ENCODE assay signal across 9 mouse cellular contexts in genomic region chr3:37723061-37723521, GRCm38 (mm10). TPM values are rescaled to one million over a fixed set of nuclear protein-coding genes. Genes with fewer than 3 reads are reported as not detected.
DNase-seq lines count a peak whose midpoint lies in the region; ATAC-seq and TF ChIP-seq lines count a peak whose summit lies in the region.
"Had no signal": no experiment of that assay in that cellular context is flagged by ENCODE, and none has a peak within 500 bp of the region (broad histone marks: within the 10 kb centered on the region; RNA-seq: fewer than 3 reads in every experiment).

No protein-coding gene starts in this region.

- peak overlapping the region; percentile 46 for H3K4me3 ChIP-seq in heart, embryonic 12.5 days
- peak overlapping the region; percentile 60 for H3K4me3 ChIP-seq in embryonic facial prominence, embryonic 10.5 days
- peak overlapping the region; percentile 26 for H3K4me3 ChIP-seq in intestine, postnatal 0 days (ENCODE audit: low read depth, low read length)
- H3K4me3 ChIP-seq in liver, embryonic 15.5 days (replicated peaks), result peak overlapping the region; percentile 33; the same call in 1 of the 2 replicates

- peaks cover 18% of the 10 kb centered on the region for H3K4me1 ChIP-seq in heart, embryonic 12.5 days (replicated peaks)
- H3K4me1 ChIP-seq in embryonic facial prominence, embryonic 10.5 days, result peaks cover 28% of the 10 kb centered on the region
- no peaks in the 10 kb centered on the region; the same call in 1 of the 2 replicates for H3K4me1 ChIP-seq in intestine, postnatal 0 days (replicated peaks; ENCODE audit: control insufficient read depth, insufficient read depth, low read length)
- peaks cover 13% of the 10 kb centered on the region for H3K4me1 ChIP-seq in liver, embryonic 15.5 days (replicated peaks)

- DNase-seq in heart, postnatal 10 days, result no peak
- peak; percentile 79 for DNase-seq in embryonic facial prominence, embryonic 10.5 days (ENCODE audit: low spot score)
- DNase-seq in right cerebral cortex, postnatal 10 days (ENCODE audit: low spot score in 2 of 2), result peak; percentile 56 to 60
- no peak for DNase-seq in layer of hippocampus, postnatal 14 days (ENCODE audit: low spot score in 2 of 2)

- intact Hi-C loops in heart, postnatal 10 days (cut with DNase I), result no loop called here

- TF ChIP-seq CTCF in intestine, postnatal 0 days (IDR thresholded peaks at IDR 0.05; ENCODE audit: low read depth), result no peak

- no peak for ATAC-seq in heart, embryonic 12.5 days (ENCODE audit: insufficient number of reproducible peaks, low FRiP score)
- peak; percentile 65 for ATAC-seq in intestine, postnatal 0 days
- no peak for ATAC-seq in liver, embryonic 15.5 days (ENCODE audit: insufficient read depth)
- ATAC-seq in inflammation-experienced regulatory T-cells, adult 6 months, result no peak

- no peaks in the 10 kb centered on the region for H3K36me3 ChIP-seq in heart, embryonic 12.5 days
- H3K36me3 ChIP-seq in embryonic facial prominence, embryonic 10.5 days (replicated peaks), result no peaks in the 10 kb centered on the region
- no peaks in the 10 kb centered on the region for H3K36me3 ChIP-seq in intestine, postnatal 0 days (ENCODE audit: control insufficient read depth, insufficient read depth)
- H3K36me3 ChIP-seq in liver, embryonic 15.5 days (replicated peaks), result no peaks in the 10 kb centered on the region

- H3K9ac ChIP-seq in heart, embryonic 12.5 days, result peak overlapping the region; percentile 54; the same call in 1 of the 2 replicates
- peak overlapping the region; percentile 38 for H3K9ac ChIP-seq in intestine, postnatal 0 days (ENCODE audit: low read depth, low read length)
- no peak overlapping the region for H3K9ac ChIP-seq in liver, embryonic 15.5 days

- H3K27ac ChIP-seq in heart, embryonic 12.5 days (ENCODE audit: poor library complexity, severe bottlenecking), result no peak overlapping the region
- peak overlapping the region; percentile 84 for H3K27ac ChIP-seq in embryonic facial prominence, embryonic 10.5 days (replicated peaks)
- peak overlapping the region; percentile 95 for H3K27ac ChIP-seq in intestine, postnatal 0 days (ENCODE audit: low read depth, low read length)
- H3K27ac ChIP-seq in liver, embryonic 15.5 days (replicated peaks), result peak overlapping the region; percentile 57; the same call in 1 of the 2 replicates

- peaks cover 37% of the 10 kb centered on the region for H3K27me3 ChIP-seq in heart, embryonic 12.5 days (replicated peaks)
- peaks cover 52% of the 10 kb centered on the region for H3K27me3 ChIP-seq in embryonic facial prominence, embryonic 10.5 days (replicated peaks; ENCODE audit: low read depth, poor library complexity, severe bottlenecking)
- no peaks in the 10 kb centered on the region for H3K27me3 ChIP-seq in intestine, postnatal 0 days (replicated peaks; ENCODE audit: control insufficient read depth, insufficient read depth, low read length)
- H3K27me3 ChIP-seq in liver, embryonic 15.5 days, result peaks cover 45% of the 10 kb centered on the region

- 8% methylated on average over 11 of the region's 11 CpGs for WGBS in heart, embryonic 12.5 days
- 2% methylated on average over 11 of the region's 11 CpGs for WGBS in embryonic facial prominence, embryonic 10.5 days
- WGBS in intestine, postnatal 0 days, result 17% methylated on average over 11 of the region's 11 CpGs
- 19% methylated on average over 11 of the region's 11 CpGs for WGBS in liver, embryonic 15.5 days (ENCODE audit: insufficient replicate concordance)

- peak overlapping the region; percentile 86 for H3K4me2 ChIP-seq in heart, embryonic 12.5 days
- peak overlapping the region; percentile 68 for H3K4me2 ChIP-seq in intestine, postnatal 0 days (replicated peaks; ENCODE audit: low read depth)
- H3K4me2 ChIP-seq in liver, embryonic 15.5 days, result peak overlapping the region; percentile 57

- H3K9me3 ChIP-seq in heart, embryonic 12.5 days (replicated peaks), result no peaks in the 10 kb centered on the region
- H3K9me3 ChIP-seq in embryonic facial prominence, embryonic 10.5 days, result no peaks in the 10 kb centered on the region
- no peaks in the 10 kb centered on the region for H3K9me3 ChIP-seq in intestine, postnatal 0 days (ENCODE audit: control insufficient read depth)
- H3K9me3 ChIP-seq in liver, embryonic 15.5 days (replicated peaks), result no peaks in the 10 kb centered on the region

RNA-seq across cellular contexts. Expression of gene Gm5148, which starts 1.2 kb away (rescaled TPM):
- 1.5 and 1.8 TPM in 2 replicates for polyA plus RNA-seq in heart, embryonic 12.5 days (2016; fragmentation: Nextera tagmentation; extraction: Ambion mirVana)
- total RNA-seq in heart, postnatal 10 days (2021), result under 1 TPM in 1 of 2 experiments, not detected in 1; 0.38 TPM
- 3.1 and 4.1 TPM in 2 replicates for polyA plus RNA-seq in embryonic facial prominence, embryonic 10.5 days (2016; fragmentation: Nextera tagmentation; extraction: Ambion mirVana)
- polyA plus RNA-seq in intestine, postnatal 0 days (2015; fragmentation: Nextera tagmentation; extraction: Ambion mirVana), result 4.5 and 5.7 TPM in 2 replicates
- polyA plus RNA-seq in liver, embryonic 15.5 days (2015; fragmentation: Nextera tagmentation; extraction: Ambion mirVana), result 2.2 and 2.6 TPM in 2 replicates
- 1 to 10 TPM; 2.2 TPM for total RNA-seq in layer of hippocampus, postnatal 14 days (2021)
- polyA plus RNA-seq in inflammation-experienced regulatory T-cells, adult 6 months (2017; shearing (Covaris generic)), result 1 to 10 TPM; 1.0 to 2.0 (median 1.6) TPM
- total RNA-seq: heart, postnatal 14 days had no signal

Comparison
In these comparisons a context has a peak if more than half of its experiments do, and no peak if none do; other contexts are left out.
1. DNase-seq: peak in embryonic facial prominence, embryonic 10.5 days (single experiment) and right cerebral cortex, postnatal 10 days (2 of 2); none in heart, postnatal 10 days (0 of 2) and layer of hippocampus, postnatal 14 days (0 of 2).
2. Peak in every context shown above with its lines, with median percentiles within 50 percentile points of each other: H3K4me2 ChIP-seq and H3K4me3 ChIP-seq.